Mouse (Mus musculus): ENCODE measurements around the gene Fam169a.
"Not testable (repeated sequence)": the region's sequence is repeated elsewhere in the genome, so short reads cannot be mapped to it uniquely, and the experiment has no call there.

Gene Fam169a

GRCm38 (mm10) chr13:97080615-97081014, 13.5 kb downstream of the Fam169a start:
- no peak for DNase-seq

GRCm38 (mm10) chr13:97082432-97082831, 15.3 kb downstream of the Fam169a start:
- no peak for DNase-seq

GRCm38 (mm10) chr13:97086316-97086715, 19.2 kb downstream of the Fam169a start:
- no peak for DNase-seq

- no peak for DNase-seq
These were observed 20.3 kb downstream of the Fam169a start for GRCm38 (mm10) chr13:97087421-97087820.

- no peak for DNase-seq
These were observed 21.1 kb downstream of the Fam169a start for GRCm38 (mm10) chr13:97088183-97088582.

- DNase-seq: no peak
These were observed 28.6 kb downstream of the Fam169a start for GRCm38 (mm10) chr13:97095726-97096125.

GRCm38 (mm10) chr13:97099187-97099852, 32.2 kb downstream of the Fam169a start, which contains the start of gene Gm6169:
Gene Gm6169 (minus strand): TSS chr13:97099237.
- peak; percentile 31 to 46 for DNase-seq

- no peak for DNase-seq
These were observed 37.9 kb downstream of the Fam169a start for GRCm38 (mm10) chr13:97104996-97105395.

GRCm38 (mm10) chr13:97107721-97108120, 40.6 kb downstream of the Fam169a start:
- DNase-seq: not testable (repeated sequence)

GRCm38 (mm10) chr13:97109046-97109445, 42.0 kb downstream of the Fam169a start:
- DNase-seq: no peak

- DNase-seq: no peak
These were observed 54.3 kb downstream of the Fam169a start for GRCm38 (mm10) chr13:97121341-97121740.

GRCm38 (mm10) chr13:97129654-97130053, 62.6 kb downstream of the Fam169a start:
- DNase-seq: not testable (repeated sequence)

GRCm38 (mm10) chr13:97130413-97130812, 63.3 kb downstream of the Fam169a start:
- not testable (repeated sequence) for DNase-seq

- peak; percentile 86 to 92 for DNase-seq
These were observed 70.6 kb downstream of the Fam169a start, which contains the start of the genes Gfm2 and Nsa2 for GRCm38 (mm10) chr13:97137466-97138400. Gene Gfm2 (plus strand): TSS chr13:97137937. Gene Nsa2 (minus strand): TSS chr13:97137937.

GRCm38 (mm10) chr13:97138404-97138931, 71.4 kb downstream of the Fam169a start:
- not testable (repeated sequence) for DNase-seq

- DNase-seq: no peak
These were observed 75.2 kb downstream of the Fam169a start for GRCm38 (mm10) chr13:97142321-97142720.

- peak; percentile 34 to 47 for DNase-seq
These were observed 78.7 kb downstream of the Fam169a start for GRCm38 (mm10) chr13:97145834-97146233.

GRCm38 (mm10) chr13:97175520-97176264, 108.6 kb downstream of the Fam169a start:
- no peak for DNase-seq

GRCm38 (mm10) chr13:97176731-97177130, 109.6 kb downstream of the Fam169a start:
- no peak for DNase-seq

GRCm38 (mm10) chr13:97178943-97179342, 111.9 kb downstream of the Fam169a start:
- no peak for DNase-seq

GRCm38 (mm10) chr13:97180113-97180828, 113.2 kb downstream of the Fam169a start:
- no peak for DNase-seq

Measured in cerebellum, postnatal 36 days (tissue).